Mouse (Mus musculus) fibroblast of lung, adult 2 months (primary cell): ENCODE results near the gene Dctn3.
"Not testable (repeated sequence)": the region's sequence is repeated elsewhere in the genome, so short reads cannot be mapped to it uniquely, and the experiment has no call there.

Source experiments
- DNase-seq: peaks from one replicate; pipeline ENCODE4 v3.0.0-alpha.2; 2011; ENCODE audit warnings: low read depth

The Dctn3 gene

DNA sequence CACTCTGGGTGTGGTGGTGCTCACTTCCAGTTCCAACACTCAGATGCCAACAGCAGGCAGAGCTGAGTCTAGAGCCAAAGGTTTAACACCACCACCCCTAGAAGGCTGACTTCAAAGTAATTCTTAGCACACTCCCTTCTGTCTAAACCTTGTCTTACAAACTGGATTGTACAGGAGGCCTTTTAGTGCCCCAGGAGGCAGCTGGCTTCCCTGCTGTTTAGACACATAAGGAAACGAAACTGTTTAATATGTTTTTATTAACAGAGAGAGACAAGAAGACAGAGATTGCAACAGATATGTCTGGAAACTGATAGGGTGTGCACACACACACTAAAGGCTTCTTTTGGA is 15.3 kb upstream of the Dctn3 start:
- no peak for DNase-seq

DNA sequence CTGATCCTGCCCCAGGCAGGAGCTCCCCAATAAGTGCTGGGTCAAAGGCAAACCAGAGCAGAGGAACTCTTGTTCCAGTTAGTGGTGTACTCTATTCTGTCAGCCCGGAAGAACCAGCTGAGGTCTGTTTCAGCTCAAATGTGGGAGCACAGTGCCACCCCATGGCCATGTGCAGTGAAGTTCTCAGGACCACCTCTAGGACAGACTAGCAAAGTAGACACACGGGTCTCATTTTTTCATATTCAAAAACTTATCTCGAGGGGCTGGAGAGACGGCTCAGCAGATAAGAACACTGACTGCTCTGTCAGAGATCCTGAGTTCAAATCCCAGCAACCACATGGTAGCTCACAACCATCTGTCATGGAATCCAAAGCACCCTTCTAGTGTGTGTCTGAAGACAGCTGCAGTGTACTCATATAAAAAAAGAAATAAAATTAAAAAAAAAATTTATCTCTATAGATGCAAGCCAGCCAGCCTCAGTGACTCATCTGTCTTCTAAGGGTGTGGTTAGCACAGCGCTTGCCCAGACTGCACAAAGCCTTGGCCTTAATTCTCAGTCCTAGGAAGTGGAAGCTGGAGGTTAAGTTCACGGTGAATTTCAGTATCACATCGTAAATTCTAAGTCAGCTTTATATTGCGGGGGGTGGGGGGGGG is 14.8 kb upstream of the Dctn3 start:
- DNase-seq, result no peak

DNA sequence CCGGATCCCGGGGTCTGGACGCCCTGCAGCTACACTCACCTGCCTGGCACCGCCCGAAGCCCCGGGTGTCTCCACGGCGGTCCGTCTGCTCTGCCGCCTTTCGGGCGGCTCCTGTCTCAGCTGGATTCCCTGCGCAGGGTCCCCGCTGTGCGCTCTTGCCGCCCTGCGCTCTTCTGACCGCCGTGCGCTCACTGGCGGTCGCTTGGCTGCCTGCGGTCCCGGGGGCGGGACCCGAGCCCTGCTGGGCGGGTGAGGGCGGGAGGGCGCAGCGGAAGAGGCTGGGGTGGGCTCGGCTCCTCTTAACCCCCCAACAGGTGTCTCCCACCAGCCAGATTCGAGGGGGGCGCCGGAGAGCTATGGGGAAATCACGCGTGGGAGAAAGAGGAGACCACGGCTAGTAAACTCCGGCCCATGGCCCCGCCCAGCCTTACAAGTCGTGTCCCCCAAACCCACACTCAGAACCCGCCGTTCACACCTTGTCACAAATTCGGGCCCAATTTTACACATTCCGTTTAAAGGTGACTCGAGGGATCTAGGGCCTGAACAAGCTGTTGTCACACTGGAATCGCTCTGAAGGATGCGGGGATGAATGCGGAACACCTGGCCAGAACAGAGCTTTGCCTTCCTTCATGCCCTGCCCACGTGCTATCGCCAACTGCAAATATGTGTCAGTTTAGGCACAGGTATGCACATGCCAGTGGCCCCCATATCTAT is 8.2 kb upstream of the Dctn3 start, which contains the start of gene Arid3c:
Arid3c (minus strand) TSS at position 91 of the 714 bp plus-strand sequence.
- no peak for DNase-seq

DNA sequence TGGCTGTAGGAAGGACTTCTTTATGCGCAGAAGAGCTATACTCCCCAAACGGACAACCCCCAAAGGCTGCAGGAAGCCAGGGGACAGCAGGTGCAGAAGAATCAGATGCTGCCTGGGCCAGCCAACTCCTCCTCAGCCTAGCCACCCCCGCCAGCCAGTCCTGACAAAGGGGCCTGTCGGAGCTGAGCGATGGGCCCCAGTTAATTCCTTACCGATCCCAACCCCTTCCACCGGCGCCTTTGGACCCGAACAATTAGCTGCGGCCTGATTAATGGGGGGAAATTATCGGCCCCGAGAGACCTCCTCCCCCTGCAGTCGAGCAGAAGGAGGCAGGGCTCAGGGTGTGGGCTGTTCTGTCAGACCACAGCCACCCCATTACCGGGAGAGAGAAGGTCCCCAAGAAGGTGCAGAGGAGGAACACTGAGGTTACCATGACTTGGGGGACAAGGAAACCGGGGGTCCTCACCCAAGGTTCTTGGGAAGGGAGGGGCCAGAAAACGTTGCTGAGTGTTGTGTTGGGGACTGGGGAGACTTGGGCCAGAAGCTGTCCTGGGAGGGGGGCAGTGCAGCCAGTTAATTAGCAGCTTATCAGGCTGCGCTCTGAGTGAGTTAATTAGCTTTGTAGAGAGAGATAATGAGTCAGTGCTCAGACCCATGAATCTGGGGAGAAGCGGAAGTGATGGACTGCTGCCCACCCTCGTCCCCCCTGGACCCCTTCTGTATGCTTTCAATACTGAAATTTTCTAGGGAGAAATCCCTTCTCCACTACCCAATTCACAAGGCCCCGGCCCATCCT is 4.1 kb upstream of the Dctn3 start:
- DNase-seq, result no peak

DNA sequence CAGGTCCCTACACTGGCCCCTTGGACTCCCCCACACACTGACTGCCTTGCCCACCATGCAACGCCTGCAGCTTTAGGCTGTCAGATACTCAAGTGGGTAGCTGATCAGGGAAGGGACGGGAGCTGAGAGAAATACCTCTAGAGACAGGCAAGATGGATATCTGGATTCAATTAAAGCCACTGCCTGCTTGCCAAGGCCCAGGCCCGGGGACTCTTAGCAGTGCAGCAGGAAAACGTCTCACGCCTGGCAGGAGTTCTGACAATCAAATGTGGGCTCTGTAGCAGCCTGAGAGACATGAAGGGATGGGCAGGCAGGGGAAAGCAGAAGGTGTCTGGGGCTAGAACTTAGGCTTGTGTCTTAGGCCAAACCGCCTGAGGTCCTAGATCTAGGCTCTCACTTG is 6.1 kb downstream of the Dctn3 start:
- DNase-seq, result no peak

DNA sequence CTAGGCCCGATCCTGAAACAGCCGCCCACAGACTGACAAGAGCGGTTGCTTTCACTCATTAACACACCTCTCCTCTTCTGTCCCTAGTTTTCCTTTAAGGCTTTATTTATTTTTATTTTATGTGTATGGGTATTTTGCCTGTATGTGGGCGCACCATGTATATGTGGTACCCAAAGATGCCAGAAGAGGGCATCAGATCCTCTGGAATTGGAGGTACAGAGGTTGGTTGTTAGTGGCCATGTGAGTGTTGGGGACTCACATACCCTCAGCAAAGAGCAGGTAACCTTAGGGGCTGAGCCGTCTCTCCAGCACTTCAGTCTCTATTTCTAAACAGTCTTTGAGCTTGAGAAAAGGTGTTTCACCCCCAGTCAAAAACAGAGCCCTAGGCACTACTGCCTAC is 7.4 kb downstream of the Dctn3 start:
- DNase-seq, result no peak

DNA sequence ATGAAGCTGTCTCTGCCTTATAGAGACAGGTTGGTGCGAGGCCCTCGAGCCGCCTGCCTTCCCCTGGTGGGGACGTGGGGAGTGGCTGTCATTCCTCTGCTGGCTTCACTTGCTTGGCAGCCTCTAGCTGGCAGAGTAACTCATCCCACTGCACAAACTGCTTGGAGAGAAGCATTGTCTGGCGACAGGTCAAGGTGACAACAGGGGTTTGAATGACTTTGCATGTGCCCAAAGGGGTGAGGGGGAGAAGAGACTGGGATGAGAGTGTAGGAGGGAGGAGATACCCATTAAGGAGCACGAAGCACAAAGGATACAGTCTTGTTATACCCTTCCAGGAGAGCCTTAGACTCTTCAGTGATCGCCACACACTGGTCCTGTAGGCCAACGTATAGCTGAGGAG is 7.9 kb downstream of the Dctn3 start:
- DNase-seq, result no peak

DNA sequence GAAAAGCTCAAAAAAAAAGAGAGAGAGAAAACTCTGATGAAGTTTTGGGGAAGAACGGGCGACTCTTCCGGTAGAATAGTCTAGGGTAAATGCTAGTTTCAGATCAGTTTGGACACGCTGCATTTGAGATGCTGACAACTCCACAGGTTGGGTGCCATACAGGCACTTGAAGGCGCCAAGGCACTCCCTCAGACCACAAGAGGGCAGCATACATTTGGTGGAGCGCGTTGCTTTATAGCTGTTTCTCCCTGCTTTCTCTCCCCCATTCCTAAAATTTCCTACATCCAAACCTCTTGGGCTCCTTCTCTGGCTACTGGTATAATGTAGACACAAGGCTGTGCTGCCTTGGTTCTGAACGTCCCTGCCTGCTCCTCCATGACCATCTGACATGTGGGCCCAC is 8.7 kb downstream of the Dctn3 start:
- DNase-seq, result no peak

DNA sequence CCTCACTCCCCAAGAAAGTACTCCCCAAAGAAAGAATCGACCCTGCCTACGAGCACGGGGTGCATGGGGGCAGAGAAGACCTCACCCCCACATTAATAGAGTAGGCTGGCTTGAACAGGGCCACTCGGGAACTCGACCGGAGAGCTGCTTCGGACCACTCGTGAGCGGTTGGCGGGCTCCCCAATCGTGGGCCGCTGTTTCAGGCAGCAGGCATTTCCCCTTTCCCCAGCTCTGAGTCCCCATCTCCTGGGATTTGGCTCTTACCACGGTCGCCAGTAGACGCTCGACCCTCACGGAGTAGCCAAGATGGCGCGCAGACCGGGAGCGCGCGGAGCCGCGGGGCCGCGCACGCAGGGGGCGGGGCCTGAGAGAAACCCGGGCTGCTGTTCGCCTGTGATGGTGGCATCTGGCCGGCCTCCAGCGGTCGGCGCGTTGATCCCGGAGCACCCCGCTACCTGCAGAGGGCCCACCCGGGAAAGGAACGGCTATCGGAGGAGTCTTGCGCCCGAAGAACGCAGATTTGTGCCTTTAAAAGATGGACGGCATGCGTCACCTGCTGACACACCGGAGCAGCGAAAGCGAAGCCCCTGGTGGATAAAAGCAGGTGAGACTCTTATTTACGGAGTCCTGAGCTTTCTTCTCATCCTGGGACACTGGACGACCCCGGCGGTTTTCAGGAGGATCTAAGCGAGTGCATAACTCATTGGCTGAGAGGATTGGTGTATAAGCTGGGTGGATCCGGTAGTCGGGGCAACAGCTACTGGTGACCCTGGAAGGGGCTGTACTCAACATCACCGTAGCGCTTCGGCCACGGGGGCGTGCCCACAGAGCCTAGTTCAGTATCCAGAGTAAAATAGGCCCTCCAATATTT is 9.5 kb downstream of the Dctn3 start, which contains the start of gene Rpp25l:
Rpp25l (minus strand) TSS at position 338 of the 871 bp plus-strand sequence.
- no peak for DNase-seq

DNA sequence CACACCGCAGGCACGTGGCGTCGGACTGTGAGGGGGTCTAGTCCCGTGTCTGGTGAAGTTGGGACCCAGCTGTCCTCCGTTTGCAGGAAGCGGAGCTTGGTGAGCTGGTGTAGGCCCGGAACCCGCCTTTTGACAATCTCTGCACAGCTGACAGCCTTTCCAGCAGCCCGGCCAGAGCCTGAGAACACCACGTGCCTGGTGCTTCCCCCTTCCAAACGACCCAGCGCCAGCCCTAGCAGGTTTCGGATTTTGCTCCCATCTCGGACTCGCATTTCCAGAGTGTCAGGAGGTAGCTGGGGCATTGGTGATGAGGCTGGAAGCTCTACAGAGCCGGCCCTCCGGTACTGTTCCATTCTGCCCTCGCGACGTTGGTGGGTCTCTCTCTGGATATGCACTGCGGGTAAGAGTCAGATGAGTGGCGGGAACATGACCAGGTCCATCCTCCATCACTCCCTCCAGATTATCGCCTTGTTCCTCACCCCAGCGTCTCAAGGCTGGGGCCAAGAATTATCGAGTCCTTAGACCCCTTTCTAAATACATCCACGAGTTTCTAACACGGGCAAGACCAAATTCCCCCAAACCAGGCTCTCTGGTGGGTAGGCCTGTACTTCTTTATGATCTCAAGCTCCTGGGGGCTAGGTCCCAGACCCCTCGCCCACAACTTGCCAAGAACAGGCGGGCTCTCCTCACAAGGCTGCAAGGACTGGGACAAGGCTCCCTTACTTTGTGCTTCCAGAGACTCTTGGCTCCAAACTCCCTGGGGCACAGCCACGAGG is 10.4 kb downstream of the Dctn3 start:
- DNase-seq, result no peak

DNA sequence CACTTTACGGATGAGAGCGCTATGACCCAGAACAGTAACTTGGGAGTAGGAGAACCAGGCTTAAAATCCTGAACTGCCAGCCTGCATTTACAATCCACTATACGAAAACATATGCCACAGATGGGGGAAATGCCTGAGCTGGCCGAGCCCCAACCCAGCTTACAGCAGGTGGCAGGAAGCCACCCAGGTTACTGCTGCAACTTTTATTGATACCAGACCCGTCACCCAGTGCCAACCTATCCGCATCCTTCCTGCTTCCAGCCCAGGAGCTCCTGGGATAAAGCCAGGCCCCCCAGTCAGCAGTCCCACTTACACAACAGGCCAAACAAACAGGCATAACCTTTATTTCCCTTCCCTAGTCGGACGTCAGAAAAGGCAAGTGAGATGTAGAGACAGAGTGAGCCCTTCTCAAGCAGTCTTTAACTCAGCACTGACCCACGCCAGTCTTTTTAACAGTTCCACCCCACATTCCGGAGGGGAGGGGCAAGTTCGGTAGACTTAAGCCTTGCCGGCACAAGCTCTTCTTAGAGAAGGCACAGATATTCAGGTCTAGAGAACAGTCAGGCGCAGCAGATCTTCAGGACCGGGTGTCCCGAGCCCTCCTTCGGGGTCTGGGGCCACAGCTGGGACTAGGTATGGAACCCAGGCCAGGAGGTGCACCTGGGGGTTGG is 11.1 kb downstream of the Dctn3 start:
- no peak for DNase-seq

DNA sequence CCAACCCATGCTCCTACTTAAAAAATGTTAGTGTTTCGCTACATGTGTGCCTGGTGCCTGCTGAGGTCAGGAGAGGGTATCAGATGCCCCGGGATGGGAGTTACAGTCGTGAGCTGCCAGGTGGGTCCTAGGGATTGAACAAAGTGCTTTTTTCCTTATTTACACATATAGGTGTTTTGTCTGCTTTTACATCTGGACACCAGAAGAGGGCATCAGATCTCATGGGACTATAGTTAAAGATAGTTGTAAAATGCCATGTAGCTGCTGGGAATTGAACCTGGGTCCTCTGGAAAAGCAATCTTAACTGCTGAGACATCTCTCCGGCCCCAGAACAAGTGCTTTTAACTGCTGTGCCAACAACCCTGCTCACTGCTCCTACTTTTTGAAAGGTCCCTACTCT is 12.7 kb downstream of the Dctn3 start:
- no peak for DNase-seq

DNA sequence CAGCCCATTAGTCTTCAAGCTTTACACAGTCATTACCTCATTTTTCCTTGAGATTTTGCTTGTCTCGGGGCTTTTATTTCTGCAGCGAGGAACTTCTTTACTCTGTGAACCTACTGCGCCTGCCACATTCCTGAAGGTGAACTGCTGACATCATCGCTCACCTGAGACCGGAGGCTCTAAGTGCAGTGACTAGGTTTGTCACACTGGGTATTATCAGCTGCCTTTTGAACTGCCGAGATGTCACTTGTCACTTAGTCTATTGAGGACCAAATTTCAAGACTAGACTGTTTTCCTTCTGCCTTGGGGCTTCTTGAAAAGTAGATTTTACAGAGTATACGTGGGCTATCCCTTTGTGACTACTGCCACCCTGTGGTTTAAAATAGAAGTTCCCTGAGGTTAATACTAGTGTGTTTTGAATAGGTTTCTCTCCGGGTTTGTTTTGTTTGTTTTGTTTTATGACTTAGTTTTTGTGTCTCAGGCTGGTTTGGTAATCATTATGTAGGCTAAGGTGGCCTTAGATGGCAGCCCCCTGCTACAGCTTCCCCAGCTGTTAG is 14.7 kb downstream of the Dctn3 start:
- DNase-seq, result no peak

DNA sequence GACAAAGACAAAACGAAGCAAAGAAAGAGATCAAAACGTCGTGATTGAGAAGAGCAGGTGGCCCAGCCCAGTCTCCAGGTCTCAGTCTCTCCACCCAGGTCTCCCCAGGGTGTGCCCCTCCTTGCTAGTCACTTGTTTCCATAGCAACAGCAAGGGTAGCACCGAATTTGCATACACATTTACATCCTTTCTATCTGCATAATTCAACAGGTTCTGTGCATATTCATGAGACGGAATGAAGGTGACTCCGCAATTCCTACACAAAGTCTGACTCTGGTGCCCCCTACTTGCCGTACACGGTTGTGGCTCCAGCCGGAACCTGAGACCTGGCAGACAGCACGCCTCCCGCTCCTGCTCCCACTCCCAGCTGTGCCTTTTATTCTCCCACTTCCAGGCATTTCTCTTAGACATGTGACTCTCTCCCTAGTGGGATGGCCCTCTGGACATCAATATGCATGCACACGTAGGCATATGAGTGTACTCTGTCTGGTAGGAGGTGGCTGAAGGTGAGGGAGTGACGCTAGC is 15.9 kb downstream of the Dctn3 start:
- DNase-seq, result no peak

DNA sequence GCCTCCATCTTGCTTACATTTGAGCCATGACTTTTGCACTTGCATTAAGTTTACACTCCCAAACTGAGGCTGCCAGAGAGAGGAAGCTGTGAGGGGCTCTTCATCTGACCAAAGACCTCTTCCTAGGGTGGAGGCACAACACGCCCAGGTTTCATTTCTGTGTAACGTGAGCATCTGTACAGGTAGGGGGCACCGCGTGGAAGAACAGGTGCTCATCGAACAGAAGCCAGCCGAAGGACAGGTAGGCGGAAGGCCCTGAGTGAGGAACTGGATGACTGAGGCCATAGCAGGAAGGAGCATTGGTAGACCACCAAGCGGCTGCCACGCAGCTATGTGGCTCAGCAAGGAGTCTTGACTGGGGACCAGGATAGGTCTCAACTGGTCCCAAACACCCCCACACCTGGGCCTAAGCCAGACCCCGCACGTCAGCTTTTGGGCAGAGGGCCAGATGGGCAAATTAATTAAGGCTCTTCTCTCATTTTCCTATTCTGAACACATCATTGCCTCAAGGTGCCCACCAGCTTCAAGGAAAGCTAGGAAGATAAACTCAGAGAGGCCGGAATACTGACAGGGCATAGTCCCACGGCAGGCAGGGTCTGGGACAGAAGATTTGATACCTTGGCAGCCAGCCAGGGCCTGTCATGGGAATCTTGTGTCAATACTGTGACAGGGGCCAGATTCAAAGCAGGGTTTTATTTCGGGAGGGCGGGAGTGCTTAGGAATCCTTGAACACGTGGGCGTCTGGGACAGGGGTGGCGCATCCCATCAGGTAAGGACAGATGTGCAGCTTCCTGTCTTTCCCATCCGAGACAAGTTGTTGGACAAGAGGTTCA is 16.8 kb downstream of the Dctn3 start:
- no peak for DNase-seq

DNA sequence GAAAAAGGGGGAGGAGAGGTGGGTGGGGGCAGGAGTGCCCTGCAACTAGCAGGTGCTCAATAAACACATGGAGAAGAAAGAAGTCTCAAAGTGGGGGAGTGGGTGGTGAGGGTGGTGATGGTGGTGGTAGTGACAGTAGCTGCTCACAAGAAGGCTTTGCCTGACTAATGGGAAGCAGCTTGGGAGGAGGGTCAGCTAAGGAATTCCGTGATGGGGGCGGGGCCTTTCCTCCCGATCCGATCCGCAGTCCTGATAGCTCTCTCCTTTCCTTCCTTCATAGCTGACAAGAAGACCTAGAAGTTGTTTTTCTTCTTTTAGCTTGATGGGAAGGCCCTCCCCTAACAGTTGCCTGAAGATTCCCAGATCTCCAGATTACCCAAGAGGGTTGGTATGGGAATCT is 18.3 kb downstream of the Dctn3 start:
- no peak for DNase-seq

DNA sequence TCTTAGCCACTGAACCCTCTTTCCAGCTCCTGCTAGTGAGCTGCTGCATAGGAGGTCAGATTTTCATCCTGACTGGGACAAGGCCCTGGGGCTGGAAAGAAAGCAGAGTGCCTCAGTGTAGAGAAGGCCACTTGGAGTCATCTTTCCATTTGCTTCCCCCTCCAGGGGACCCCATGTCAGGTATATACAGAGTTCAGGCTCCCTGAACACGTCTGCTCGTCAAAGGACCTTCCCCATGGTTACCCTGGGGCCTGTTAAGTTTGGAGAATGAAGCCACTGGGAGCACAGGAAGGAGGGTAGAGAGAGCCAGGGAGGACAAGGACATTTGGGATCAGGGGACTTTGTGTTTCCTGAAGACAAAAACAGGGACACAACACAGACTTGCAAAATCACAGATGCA is 20.7 kb downstream of the Dctn3 start:
- not testable (repeated sequence) for DNase-seq

DNA sequence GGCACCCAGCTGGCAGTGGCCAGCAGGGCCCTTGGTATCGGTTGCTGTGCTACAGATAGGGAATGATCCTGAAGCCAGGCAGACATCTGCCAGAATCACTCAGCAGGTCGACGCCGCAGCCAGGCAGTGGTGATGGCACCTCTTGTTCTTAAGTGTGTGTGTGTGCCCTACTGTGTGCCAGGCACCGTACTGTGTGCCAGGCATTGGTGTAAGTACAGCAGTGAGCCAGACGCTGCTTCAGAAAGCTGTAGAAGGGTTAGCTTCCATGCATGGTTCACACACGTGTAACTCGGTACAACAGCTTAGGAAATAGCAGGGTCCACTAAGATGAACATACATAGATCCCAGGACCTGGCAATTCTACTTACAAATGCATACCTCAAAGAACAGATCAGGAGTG is 22.7 kb downstream of the Dctn3 start:
- DNase-seq, result not testable (repeated sequence)

DNA sequence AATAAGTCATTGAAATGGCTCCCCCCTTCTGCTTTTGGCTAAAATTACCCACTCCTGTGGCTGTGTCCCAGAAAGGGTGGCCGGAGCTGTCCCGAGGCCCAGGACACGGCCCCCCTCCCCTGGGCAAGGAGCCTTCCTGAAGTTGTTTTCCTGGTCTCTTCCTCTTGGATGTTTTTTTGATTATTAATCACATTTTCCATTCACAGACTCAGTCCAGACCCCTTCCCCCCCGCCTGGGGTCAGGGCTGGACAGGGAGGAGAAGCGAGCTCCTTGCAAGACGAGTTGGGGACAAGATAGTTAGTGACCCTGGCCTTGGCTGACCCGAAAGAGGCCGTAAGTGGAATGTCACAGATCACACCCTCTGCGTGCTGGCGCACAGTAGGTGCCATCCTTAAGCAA is 23.2 kb downstream of the Dctn3 start, which contains the start of gene Il11ra1:
Il11ra1 (plus strand) TSS at position 207 of the 400 bp plus-strand sequence.
- DNase-seq, result not testable (repeated sequence)
